Comparison of ENCODE assay signal across 8 mouse cellular contexts in the genomic region with DNA sequence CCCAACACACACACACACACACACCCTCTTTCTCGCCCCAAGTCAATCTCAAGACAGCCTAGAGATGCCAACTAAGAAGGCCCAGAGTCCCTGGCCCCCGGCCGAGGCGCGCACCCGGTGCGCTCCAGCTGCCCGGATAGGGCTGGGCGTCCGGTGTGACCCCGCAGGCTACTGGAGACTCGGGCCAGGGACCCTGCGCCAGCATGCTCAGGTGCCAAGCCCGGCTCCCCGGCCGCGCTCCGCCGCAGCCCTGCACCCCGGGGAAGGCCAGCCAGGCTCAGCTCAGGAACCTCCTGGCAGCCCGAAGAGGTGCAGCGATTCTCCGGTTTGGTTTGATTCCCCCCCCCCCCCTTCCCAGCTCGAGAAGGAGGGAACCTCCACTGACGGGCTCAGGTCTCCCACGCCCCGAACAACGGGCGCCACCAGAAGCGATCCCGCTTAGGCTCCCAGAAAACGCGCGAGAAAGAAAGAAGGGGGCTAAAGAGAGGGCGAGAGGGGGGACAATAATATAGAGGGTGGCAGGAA. TPM values are rescaled to one million over a fixed set of nuclear protein-coding genes. Genes with fewer than 3 reads are reported as not detected.
A peak's percentile ranks its signal among the peaks of the same experiment; 100 is the strongest.
DNase-seq lines count a peak whose midpoint lies in the region; ATAC-seq and TF ChIP-seq lines count a peak whose summit lies in the region.

No protein-coding gene starts in this region.

- peak overlapping the region; percentile 3; the same call in 1 of the 2 replicates for H3K9ac ChIP-seq in ES-Bruce4 (ENCODE audit: low read depth, poor library complexity, severe bottlenecking)
- H3K9ac ChIP-seq in forebrain, embryonic 11.5 days (ENCODE audit: low read length) = peak overlapping the region; percentile 69
- H3K9ac ChIP-seq in hindbrain, embryonic 12.5 days = peak overlapping the region; percentile 78

- H3K4me2 ChIP-seq in forebrain, embryonic 11.5 days (ENCODE audit: low read depth, low read length, severe bottlenecking) = peak overlapping the region; percentile 98
- peak overlapping the region; percentile 95 for H3K4me2 ChIP-seq in hindbrain, embryonic 12.5 days (replicated peaks)

- peak; percentile 60 for DNase-seq in brain, embryonic 14.5 days (ENCODE audit: low read depth)
- peak; percentile 71 for DNase-seq in forebrain, embryonic 11.5 days (ENCODE audit: low spot score)
- DNase-seq in layer of hippocampus, postnatal 36 days = peak; percentile 11 to 20
- DNase-seq in midbrain, embryonic 10.5 days (ENCODE audit: low spot score) = peak; percentile 61

- H3K4me3 ChIP-seq in ES-Bruce4 (ENCODE audit: low read depth, low read length) = peak overlapping the region; percentile 75
- peak overlapping the region; percentile 70 for H3K4me3 ChIP-seq in forebrain, embryonic 11.5 days (ENCODE audit: low read depth, low read length)
- peak overlapping the region; percentile 76 for H3K4me3 ChIP-seq in hindbrain, embryonic 12.5 days
- H3K4me3 ChIP-seq in midbrain, embryonic 10.5 days = peak overlapping the region; percentile 89
- H3K4me3 ChIP-seq in testis, adult 2 months (ENCODE audit: control insufficient read depth, low read depth, low read length) = peak overlapping the region; percentile 70

- ATAC-seq in forebrain, embryonic 11.5 days (replicated peaks; ENCODE audit: low FRiP score) = peak; percentile 29
- peak; percentile 38 for ATAC-seq in hindbrain, embryonic 12.5 days (ENCODE audit: low FRiP score)
- ATAC-seq in CD4-positive, CD25-positive, alpha-beta regulatory T cell, adult 4 months = no peak

- no peak overlapping the region for H3K27ac ChIP-seq in ES-Bruce4 (ENCODE audit: insufficient read depth, low read length)
- H3K27ac ChIP-seq in forebrain, embryonic 11.5 days (ENCODE audit: low read depth, low read length) = no peak overlapping the region
- peak overlapping the region; percentile 66 for H3K27ac ChIP-seq in hindbrain, embryonic 12.5 days
- H3K27ac ChIP-seq in midbrain, embryonic 10.5 days (replicated peaks) = peak overlapping the region; percentile 93
- H3K27ac ChIP-seq in testis, adult 2 months (ENCODE audit: control insufficient read depth, insufficient read depth, low read depth, low read length) = no peak overlapping the region

- TF ChIP-seq CTCF in ES-Bruce4 (IDR thresholded peaks at IDR 0.05; ENCODE audit: low read depth, low read length) = no peak
- TF ChIP-seq CTCF in brain, embryonic 14.5 days (IDR thresholded peaks at IDR 0.05; ENCODE audit: borderline replicate concordance, extremely low read depth, insufficient read depth, insufficient read length) = no peak
- TF ChIP-seq CTCF in testis, adult 2 months (IDR thresholded peaks at IDR 0.05; ENCODE audit: control insufficient read depth, insufficient read depth, insufficient replicate concordance, low read depth, low read length) = no peak

- H3K27me3 ChIP-seq in ES-Bruce4 (ENCODE audit: control insufficient read depth, insufficient read depth, low read length, poor library complexity, severe bottlenecking) = peaks cover 16% of the 10 kb centered on the region
- H3K27me3 ChIP-seq in forebrain, embryonic 11.5 days (ENCODE audit: control insufficient read depth, insufficient read depth, low read length) = peaks cover 13% of the 10 kb centered on the region; the same call in 1 of the 2 replicates
- peaks cover 12% of the 10 kb centered on the region for H3K27me3 ChIP-seq in hindbrain, embryonic 12.5 days
- peaks cover 31% of the 10 kb centered on the region for H3K27me3 ChIP-seq in midbrain, embryonic 10.5 days (ENCODE audit: low read depth, poor library complexity, severe bottlenecking)
- no peaks in the 10 kb centered on the region for H3K27me3 ChIP-seq in testis, adult 2 months (ENCODE audit: control insufficient read depth, insufficient read depth, low read length)

- no peaks in the 10 kb centered on the region for H3K4me1 ChIP-seq in ES-Bruce4 (ENCODE audit: control insufficient read depth, insufficient read depth, low read length)
- peaks cover 5% of the 10 kb centered on the region; the same call in 1 of the 2 replicates for H3K4me1 ChIP-seq in forebrain, embryonic 11.5 days (replicated peaks; ENCODE audit: control insufficient read depth, insufficient read depth, low read length)
- peaks cover 15% of the 10 kb centered on the region for H3K4me1 ChIP-seq in hindbrain, embryonic 12.5 days
- peaks cover 41% of the 10 kb centered on the region for H3K4me1 ChIP-seq in midbrain, embryonic 10.5 days
- peaks cover 19% of the 10 kb centered on the region for H3K4me1 ChIP-seq in testis, adult 2 months (ENCODE audit: control insufficient read depth, insufficient read depth, low read length)

- TF ChIP-seq EP300 in ES-Bruce4 (IDR thresholded peaks at IDR 0.05; ENCODE audit: insufficient read depth, low read depth, low read length) = no peak

- H3K36me3 ChIP-seq in ES-Bruce4 (ENCODE audit: control insufficient read depth, insufficient read depth, low read length, poor library complexity, severe bottlenecking) = no peaks in the 10 kb centered on the region
- H3K36me3 ChIP-seq in forebrain, embryonic 11.5 days (ENCODE audit: control insufficient read depth, insufficient read depth, low read length) = no peaks in the 10 kb centered on the region
- no peaks in the 10 kb centered on the region for H3K36me3 ChIP-seq in hindbrain, embryonic 12.5 days
- H3K36me3 ChIP-seq in midbrain, embryonic 10.5 days = no peaks in the 10 kb centered on the region
- no peaks in the 10 kb centered on the region for H3K36me3 ChIP-seq in testis, adult 2 months (ENCODE audit: control insufficient read depth, insufficient read depth, low read length)

- no peak for TF ChIP-seq POLR2A in ES-Bruce4 (IDR thresholded peaks at IDR 0.05; ENCODE audit: insufficient read depth, low read length)
- TF ChIP-seq POLR2A in brain, embryonic 14.5 days (IDR thresholded peaks at IDR 0.05; ENCODE audit: borderline replicate concordance, extremely low read depth, insufficient read depth, insufficient read length, poor library complexity, severe bottlenecking) = no peak
- TF ChIP-seq POLR2A in testis, adult 2 months (IDR thresholded peaks at IDR 0.05; ENCODE audit: control insufficient read depth, low read depth, low read length) = no peak

- no peaks in the 10 kb centered on the region for H3K9me3 ChIP-seq in ES-Bruce4 (replicated peaks; ENCODE audit: control insufficient read depth, insufficient read depth, low read length, poor library complexity, severe bottlenecking)
- H3K9me3 ChIP-seq in forebrain, embryonic 11.5 days (ENCODE audit: control insufficient read depth, low read length) = no peaks in the 10 kb centered on the region
- H3K9me3 ChIP-seq in hindbrain, embryonic 12.5 days (replicated peaks) = no peaks in the 10 kb centered on the region
- no peaks in the 10 kb centered on the region for H3K9me3 ChIP-seq in midbrain, embryonic 10.5 days (replicated peaks)

- WGBS in forebrain, embryonic 11.5 days = under 1% methylated on average over 35 of the region's 35 CpGs
- WGBS in hindbrain, embryonic 12.5 days = 0% methylated on average over 34 of the region's 35 CpGs
- WGBS in midbrain, embryonic 10.5 days = 0% methylated on average over 35 of the region's 35 CpGs

RNA-seq across cellular contexts. Expression of a gene that starts 0.9 kb away (rescaled TPM):
- polyA plus RNA-seq in ES-Bruce4 (2011; ENCODE audit: insufficient read depth, insufficient read length, low read depth, missing spikeins) = 0.88 and 0.90 TPM in 2 replicates
- 7.8 and 12.2 TPM in 2 replicates for polyA plus RNA-seq in brain, embryonic 14.5 days (2012; rRNA removed)
- polyA plus RNA-seq in forebrain, embryonic 11.5 days (2014; fragmentation: Nextera tagmentation; extraction: Ambion mirVana) = 3.9 and 4.3 TPM in 2 replicates
- 9.2 and 10.7 TPM in 2 replicates for polyA plus RNA-seq in hindbrain, embryonic 12.5 days (2016; fragmentation: Nextera tagmentation; extraction: Ambion mirVana)
- 10 to 100 TPM; 43.0 to 48.6 TPM for total RNA-seq in layer of hippocampus, postnatal 36 days (2021)
- 3.4 and 6.1 TPM in 2 replicates for polyA plus RNA-seq in midbrain, embryonic 10.5 days (2016; fragmentation: Nextera tagmentation; extraction: Ambion mirVana)
- 0.25 and 0.28 TPM in 2 replicates for polyA plus RNA-seq in testis, adult 2 months (2012; rRNA removed)
- not detected for polyA plus RNA-seq in CD4-positive, CD25-positive, alpha-beta regulatory T cell, adult 4 months (2017; shearing (Covaris generic))

Comparison
In these comparisons a context has a peak if more than half of its experiments do, and no peak if none do; other contexts are left out.
1. H3K27ac ChIP-seq: peak in hindbrain, embryonic 12.5 days (single experiment) and midbrain, embryonic 10.5 days (single experiment); none in ES-Bruce4 (single experiment), forebrain, embryonic 11.5 days (single experiment) and testis, adult 2 months (single experiment).
2. H3K9ac ChIP-seq: peak in every context shown above with its lines; median percentile 78 in hindbrain, embryonic 12.5 days; 69 in forebrain, embryonic 11.5 days; 3 in ES-Bruce4.
3. DNase-seq: peak in every context shown above with its lines; median percentile 71 in forebrain, embryonic 11.5 days; 61 in midbrain, embryonic 10.5 days; 60 in brain, embryonic 14.5 days; 16 in layer of hippocampus, postnatal 36 days.
4. Peak in every context shown above with its lines, with median percentiles within 50 percentile points of each other: H3K4me3 ChIP-seq.